Mouse (Mus musculus) thymus, adult 2 months (tissue): Measurements from ENCODE around the gene Pias3. TPM values are rescaled to one million over a fixed set of nuclear protein-coding genes. Genes with fewer than 3 reads are reported as not detected.

Experiments
- DNase-seq: peaks from one replicate; pipeline ENCODE4 v3.0.0; 2021
- H3K27ac ChIP-seq: fragments of 200-500 bp; 2 replicates; pipeline ENCODE4 v1.5.1; 2012; ENCODE audit warnings: low read length, control low read depth; ENCODE audit not compliant: control insufficient read depth, insufficient read depth
- H3K27me3 ChIP-seq: fragments of 200-500 bp; 2 replicates; pipeline ENCODE4 v1.6.1; 2012; ENCODE audit warnings: mild to moderate bottlenecking, low read length, moderate library complexity, mixed read lengths; ENCODE audit not compliant: control insufficient read depth, insufficient read depth
- H3K36me3 ChIP-seq: fragments of 200-500 bp; 2 replicates; pipeline ENCODE4 v1.6.1; 2012; ENCODE audit warnings: mild to moderate bottlenecking, low read length, moderate library complexity; ENCODE audit not compliant: control insufficient read depth, insufficient read depth
- H3K4me1 ChIP-seq: fragments of 200-500 bp; replicated peaks from 2 replicates; pipeline ENCODE4 v1.6.1; 2012; ENCODE audit warnings: low read length; ENCODE audit not compliant: control insufficient read depth, insufficient read depth
- H3K4me3 ChIP-seq: fragments of 200-500 bp; 2 replicates; pipeline ENCODE4 v1.5.1; 2012; ENCODE audit warnings: mild to moderate bottlenecking, low read length, control low read depth, moderate library complexity; ENCODE audit not compliant: control insufficient read depth, insufficient read depth
- CTCF ChIP-seq: fragments of 200-500 bp; IDR thresholded peaks from 2 replicates; pipeline ENCODE4 v1.5.1; 2012; ENCODE audit warnings: mild to moderate bottlenecking, control low read depth, low read length, moderate library complexity, borderline replicate concordance; ENCODE audit not compliant: control insufficient read depth, poor library complexity, insufficient read depth; ENCODE audit errors: extremely low read depth
- POLR2A ChIP-seq: fragments of 200-500 bp; IDR thresholded peaks from 2 replicates; pipeline ENCODE4 v1.6.1; 2012; ENCODE audit warnings: mild to moderate bottlenecking, low read length, control low read depth, moderate library complexity; ENCODE audit not compliant: control insufficient read depth, poor library complexity, insufficient read depth; ENCODE audit errors: extremely low read depth
- WGBS: fragments of 180-500 bp; shearing (Covaris S2); methylation state at CpG from one replicate; pipeline ENCODE4 v1.1.7; 2018; 5-methylcytosine and 5-hydroxymethylcytosine counted together
- polyA plus RNA-seq: library from polyadenylated mRNA; depleted of rRNA; stranded (reverse); fragments of >200 nt; gene quantifications from 2 replicates; pipeline ENCODE4 v1.2.3, GENCODE M21; 2012

Gene Pias3
- polyA plus RNA-seq, 1 experiment = 32.7 TPM

DNA sequence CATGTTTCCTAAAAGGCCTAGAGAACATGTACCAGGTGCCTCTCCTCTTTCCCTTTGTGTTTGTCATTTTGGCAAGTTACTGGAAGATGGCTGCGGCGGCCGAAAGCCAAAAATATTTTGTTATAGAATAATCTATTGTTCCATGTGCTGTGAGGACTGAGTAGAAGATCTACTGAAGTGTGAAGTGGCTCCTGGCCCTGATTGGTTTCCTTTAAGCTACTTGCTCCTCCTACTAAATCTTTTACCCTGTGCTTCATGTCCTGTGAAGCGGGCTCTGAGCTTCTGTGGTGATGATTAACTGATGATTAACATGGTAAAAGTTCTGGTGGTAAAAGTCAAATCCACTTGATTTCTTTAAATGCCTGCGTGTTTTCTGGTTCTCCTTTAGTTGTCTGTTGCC, 29.3 kb upstream of the Pias3 start:
- Histone ChIP-seq H3K27ac (no peak overlapping the region), H3K27me3 (no peaks in the 10 kb centered on the region), H3K36me3 (no peaks in the 10 kb centered on the region), H3K4me1 (peaks cover 13% of the 10 kb centered on the region), H3K4me3 (no peak overlapping the region)
- WGBS = 97% methylated on average over 5 of the region's 5 CpGs
- TF ChIP-seq POLR2A (no peak), CTCF (no peak)
- no peak for DNase-seq

DNA sequence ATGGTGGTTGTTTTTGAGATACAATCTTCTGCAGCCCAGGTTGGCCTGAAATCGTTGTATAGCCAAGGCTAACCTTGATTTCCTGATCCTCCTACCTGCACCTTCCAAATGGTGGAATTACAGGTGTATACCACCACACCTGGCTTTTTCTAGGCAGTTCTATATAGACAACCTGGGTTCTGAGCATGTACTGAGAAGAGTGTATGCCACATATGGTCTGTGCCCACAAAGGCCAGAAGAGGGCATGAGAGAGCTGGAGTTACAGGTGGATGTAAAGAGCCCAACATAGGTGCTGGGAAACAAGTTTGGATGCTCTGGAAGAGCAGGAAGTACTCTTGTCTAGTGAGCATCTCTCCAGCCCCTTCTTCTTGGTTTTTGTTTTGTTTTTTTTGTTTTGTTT, 28.9 kb upstream of the Pias3 start:
- Histone ChIP-seq H3K4me1 (peaks cover 13% of the 10 kb centered on the region), H3K36me3 (no peaks in the 10 kb centered on the region), H3K27me3 (no peaks in the 10 kb centered on the region), H3K27ac (no peak overlapping the region), H3K4me3 (no peak overlapping the region)
- TF ChIP-seq CTCF (no peak), POLR2A (no peak)
- DNase-seq = peak; percentile 33
- WGBS = 49% methylated on average over 1 of the region's 1 CpGs

DNA sequence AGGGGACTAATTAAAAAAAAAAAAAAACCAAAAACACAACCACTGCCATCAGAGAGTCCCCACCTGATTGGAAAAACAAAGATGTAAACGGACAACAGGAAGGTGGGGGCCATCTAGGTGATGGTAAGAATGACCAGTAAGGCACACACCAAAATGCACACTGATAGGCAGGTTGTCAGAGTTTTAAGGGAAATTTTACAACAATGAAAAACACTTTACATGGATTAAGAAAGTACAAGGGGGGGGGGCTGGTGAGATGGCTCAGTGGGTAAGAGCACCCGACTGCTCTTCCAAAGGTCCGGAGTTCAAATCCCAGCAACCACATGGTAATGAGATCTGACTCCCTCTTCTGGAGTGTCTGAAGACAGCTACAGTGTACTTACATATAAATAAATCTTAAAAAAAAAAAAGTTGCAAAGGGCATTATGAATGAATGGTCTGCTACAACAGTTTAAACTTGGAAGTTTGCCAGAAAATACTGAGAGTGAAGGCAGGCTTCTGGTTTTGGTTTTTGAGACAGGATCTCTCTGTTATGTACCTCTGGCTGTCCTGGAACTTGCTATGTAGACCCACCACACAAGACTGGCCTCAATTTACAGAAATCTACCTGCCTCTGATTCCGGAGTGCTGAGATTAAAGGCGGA, 27.6 kb upstream of the Pias3 start:
- Histone ChIP-seq H3K4me3 (no peak overlapping the region), H3K27ac (no peak overlapping the region), H3K27me3 (no peaks in the 10 kb centered on the region), H3K36me3 (no peaks in the 10 kb centered on the region), H3K4me1 (peaks cover 10% of the 10 kb centered on the region)
- TF ChIP-seq POLR2A (no peak), CTCF (no peak)
- 90% methylated on average over 5 of the region's 5 CpGs for WGBS
- no peak for DNase-seq

DNA sequence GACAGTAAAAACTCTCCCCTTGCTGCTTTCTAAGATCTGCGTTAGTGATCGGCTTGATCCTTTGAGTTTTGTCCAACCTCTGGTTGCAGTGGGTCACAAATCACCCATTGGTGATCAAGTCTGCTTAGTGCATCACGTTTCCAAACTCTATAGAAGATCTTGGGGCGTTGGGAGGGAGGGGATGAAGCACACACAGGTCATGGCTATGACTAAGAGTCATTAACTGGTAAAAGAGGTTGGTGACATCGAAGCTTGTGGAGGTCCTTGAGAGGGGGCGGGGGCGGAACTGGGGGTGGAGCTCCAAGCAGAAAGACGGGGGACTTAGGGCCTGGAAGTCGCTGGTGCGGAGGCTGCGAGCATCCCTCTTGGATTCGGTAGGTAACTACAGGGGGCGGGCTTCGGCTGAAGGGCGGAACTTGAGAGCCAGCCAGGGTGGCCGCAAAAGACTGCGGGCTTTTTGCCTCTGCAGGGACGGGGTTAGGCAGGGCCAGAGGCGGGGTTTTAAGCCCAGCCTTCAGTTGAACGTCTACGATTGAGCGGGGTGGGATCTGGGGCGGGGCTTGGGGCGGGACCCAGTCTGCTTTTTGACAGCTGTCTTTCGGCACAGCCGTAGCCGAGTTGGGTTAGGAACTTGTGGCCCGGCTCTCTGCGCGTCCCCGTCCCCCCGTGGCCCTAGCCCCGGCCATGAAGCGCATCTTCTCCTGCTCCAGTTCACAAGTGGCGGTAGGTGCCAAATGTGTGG, 26.3 kb upstream of the Pias3 start, which contains the start of gene Ankrd35:
Gene Ankrd35 (plus strand): TSS at position 405 of the 742 bp plus-strand sequence.
- H3K27ac ChIP-seq = no peak within 1 kb of the TSS
- DNase-seq = peak; percentile 76
- TF ChIP-seq POLR2A (no peak), CTCF (no peak)
- H3K4me3 ChIP-seq = peak within 1 kb of the TSS; percentile 39
- peaks cover 8% of the 10 kb centered on the region for H3K4me1 ChIP-seq
- no peaks in the 10 kb centered on the region for H3K36me3 ChIP-seq
- H3K27me3 ChIP-seq = no peaks in the 10 kb centered on the region
- WGBS = 6% methylated on average over 35 of the region's 35 CpGs

DNA sequence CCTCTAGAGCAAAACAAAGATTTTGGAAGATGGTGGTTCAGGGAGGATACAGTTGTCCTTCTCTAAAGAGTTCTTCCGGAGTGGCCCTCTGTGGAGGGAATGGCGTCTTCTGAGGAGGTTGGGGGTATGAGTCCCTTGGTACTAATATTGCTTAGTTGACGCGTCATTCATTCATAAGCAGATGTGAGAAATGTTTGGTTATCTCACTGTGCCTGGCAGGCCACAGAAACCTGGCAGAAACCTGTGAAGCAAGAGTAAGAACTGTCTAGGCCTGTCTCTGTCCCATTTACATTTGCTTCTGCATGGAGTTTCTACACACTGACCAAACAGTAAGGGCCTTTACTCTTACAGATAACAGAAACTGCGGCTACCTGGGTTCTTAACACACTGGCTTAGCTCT, 24.7 kb upstream of the Pias3 start:
- Histone ChIP-seq H3K4me3 (no peak overlapping the region), H3K4me1 (peaks cover 11% of the 10 kb centered on the region), H3K36me3 (no peaks in the 10 kb centered on the region), H3K27me3 (no peaks in the 10 kb centered on the region), H3K27ac (no peak overlapping the region)
- no peak for TF ChIP-seq CTCF
- TF ChIP-seq POLR2A = no peak
- 97% methylated on average over 5 of the region's 5 CpGs for WGBS
- no peak for DNase-seq

DNA sequence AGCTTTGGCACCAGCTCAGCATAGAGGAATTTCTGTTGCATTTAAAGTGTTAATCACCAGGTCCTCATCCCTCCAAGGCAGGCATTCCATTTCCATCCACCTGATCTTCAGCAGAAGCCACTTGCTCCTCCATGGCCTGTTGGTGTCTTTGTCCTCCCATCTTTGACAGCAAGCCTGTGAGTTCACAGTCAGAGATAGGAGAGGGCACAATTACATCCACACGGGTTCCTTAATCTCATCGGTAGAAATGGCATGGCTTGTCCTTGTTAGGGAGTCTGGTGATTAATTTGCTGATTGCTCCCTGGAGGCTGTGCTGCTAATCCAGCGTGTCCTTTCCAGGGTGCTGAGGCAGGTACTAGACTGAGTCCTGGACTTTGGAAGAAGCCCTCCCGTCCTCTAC, 22.7 kb upstream of the Pias3 start:
- no peaks in the 10 kb centered on the region for H3K27me3 ChIP-seq
- no peak overlapping the region for H3K27ac ChIP-seq
- no peak for DNase-seq
- TF ChIP-seq POLR2A (no peak), CTCF (no peak)
- H3K4me3 ChIP-seq = no peak overlapping the region
- peaks cover 11% of the 10 kb centered on the region for H3K4me1 ChIP-seq
- no peaks in the 10 kb centered on the region for H3K36me3 ChIP-seq
- 92% methylated on average over 4 of the region's 4 CpGs for WGBS
